13 mouse cellular contexts compared by ENCODE assay signal in genomic region chr5:44203410-44203809, GRCm38 (mm10). TPM values are rescaled to one million over a fixed set of nuclear protein-coding genes. Genes with fewer than 3 reads are reported as not detected.
DNase-seq lines count a peak whose midpoint lies in the region; ATAC-seq lines count a peak whose summit lies in the region.
"Had no signal": no experiment of that assay in that cellular context is flagged by ENCODE, and none has a peak within 500 bp of the region (broad histone marks: within the 10 kb centered on the region; RNA-seq: fewer than 3 reads in every experiment).

No protein-coding gene starts in this region.

- H3K9ac ChIP-seq in liver, embryonic 13.5 days: peak overlapping the region; percentile 53
- no peak overlapping the region for H3K9ac ChIP-seq in heart, embryonic 12.5 days
- H3K9ac ChIP-seq: embryonic facial prominence, embryonic 13.5 days; limb, embryonic 12.5 days; midbrain, embryonic 12.5 days had no signal

- ATAC-seq in frontal cortex, adult (ENCODE audit: low TSS enrichment): peak; percentile 91
- peak; percentile 93 for ATAC-seq in liver, embryonic 13.5 days (ENCODE audit: low read depth)
- no peak for ATAC-seq in heart, embryonic 12.5 days (ENCODE audit: insufficient number of reproducible peaks, low FRiP score)
- ATAC-seq: CD4-positive, CD25-positive, alpha-beta regulatory T cell, adult 4 months had no signal

- peak overlapping the region; percentile 45 for H3K4me2 ChIP-seq in liver, embryonic 13.5 days
- H3K4me2 ChIP-seq in heart, embryonic 12.5 days: no peak overlapping the region
- H3K4me2 ChIP-seq: embryonic facial prominence, embryonic 13.5 days; limb, embryonic 12.5 days; midbrain, embryonic 12.5 days had no signal

- DNase-seq in frontal cortex, postnatal 10 days (ENCODE audit: low spot score in 2 of 2): no peak
- DNase-seq in NIH3T3 (ENCODE audit: low read depth): peak; percentile 14
- peak; percentile 68 to 69 for DNase-seq in cerebellum, postnatal 14 days
- peak; percentile 50 for DNase-seq in liver, embryonic 13.5 days
- DNase-seq in urinary bladder, postnatal 14 days (ENCODE audit: low spot score): no peak
- DNase-seq in kidney, postnatal 4 days: no peak
- DNase-seq: gastrocnemius, postnatal 36 days had no signal

- H3K4me3 ChIP-seq in liver, embryonic 13.5 days (replicated peaks): no peak overlapping the region
- H3K4me3 ChIP-seq in heart, embryonic 12.5 days: no peak overlapping the region
- H3K4me3 ChIP-seq: embryonic facial prominence, embryonic 13.5 days; limb, embryonic 12.5 days; midbrain, embryonic 12.5 days had no signal

- peaks cover 72% of the 10 kb centered on the region for H3K4me1 ChIP-seq in liver, embryonic 13.5 days (replicated peaks)
- 0 out of 2 replicates have a peak, but pooled peaks cover 2% of the 10 kb centered on the region for H3K4me1 ChIP-seq in heart, embryonic 12.5 days (replicated peaks)
- H3K4me1 ChIP-seq: embryonic facial prominence, embryonic 13.5 days; limb, embryonic 12.5 days; midbrain, embryonic 12.5 days had no signal

- peak overlapping the region; percentile 91 for H3K27ac ChIP-seq in liver, embryonic 13.5 days
- H3K27ac ChIP-seq in heart, embryonic 12.5 days (ENCODE audit: poor library complexity, severe bottlenecking): no peak overlapping the region
- H3K27ac ChIP-seq: embryonic facial prominence, embryonic 13.5 days; limb, embryonic 12.5 days; midbrain, embryonic 12.5 days had no signal

- no peaks in the 10 kb centered on the region for H3K27me3 ChIP-seq in liver, embryonic 13.5 days
- H3K27me3 ChIP-seq in heart, embryonic 12.5 days (replicated peaks): no peaks in the 10 kb centered on the region
- H3K27me3 ChIP-seq: embryonic facial prominence, embryonic 13.5 days; limb, embryonic 12.5 days; midbrain, embryonic 12.5 days had no signal

- H3K9me3 ChIP-seq in liver, embryonic 13.5 days (replicated peaks): no peaks in the 10 kb centered on the region
- no peaks in the 10 kb centered on the region for H3K9me3 ChIP-seq in heart, embryonic 12.5 days (replicated peaks)
- H3K9me3 ChIP-seq: embryonic facial prominence, embryonic 13.5 days; limb, embryonic 12.5 days; midbrain, embryonic 12.5 days had no signal

- WGBS in liver, embryonic 13.5 days (ENCODE audit: insufficient replicate concordance): 19% methylated on average over 1 of the region's 1 CpGs
- WGBS in heart, embryonic 12.5 days: 41% methylated on average over 1 of the region's 1 CpGs

- H3K36me3 ChIP-seq in liver, embryonic 13.5 days: peaks cover 40% of the 10 kb centered on the region
- peaks cover 10% of the 10 kb centered on the region for H3K36me3 ChIP-seq in heart, embryonic 12.5 days

RNA-seq across cellular contexts. Expression of gene Tapt1, which starts 23.0 kb away (rescaled TPM):
- 26.7 and 35.1 TPM in 2 replicates for polyA plus RNA-seq in liver, embryonic 13.5 days (2015; fragmentation: Nextera tagmentation; extraction: Ambion mirVana)
- polyA plus RNA-seq in heart, embryonic 12.5 days (2016; fragmentation: Nextera tagmentation; extraction: Ambion mirVana): 28.3 and 32.6 TPM in 2 replicates

Comparison
In these comparisons a context has a peak if more than half of its experiments do, and no peak if none do; other contexts are left out.
1. DNase-seq: peak in NIH3T3 (single experiment), cerebellum, postnatal 14 days (2 of 2) and liver, embryonic 13.5 days (single experiment); none in frontal cortex, postnatal 10 days (0 of 2), urinary bladder, postnatal 14 days (single experiment) and kidney, postnatal 4 days (0 of 2).